Mouse (Mus musculus): ENCODE measurements around the gene Vhl. TPM values are rescaled to one million over a fixed set of nuclear protein-coding genes. Genes with fewer than 3 reads are reported as not detected.

Vhl gene
- 10 to 100 TPM; 20.9 to 21.4 TPM for total RNA-seq (2021)
- long read RNA-seq, experiment 1, transcript Vhl-201 (3 exons, 2,792 nt), result major isoform, 26 of 28 reads
- long read RNA-seq, experiment 1, partial matches to known transcripts, result 0 of 28 reads
- long read RNA-seq, experiment 1, other reads (novel, unspliced or antisense), result 2 of 28 reads
- long read RNA-seq, experiment 2, transcript Vhl-201 (3 exons, 2,792 nt), result major isoform, 26 of 31 reads
- long read RNA-seq, experiment 2, partial matches to known transcripts, result 0 of 31 reads
- long read RNA-seq, experiment 2, other reads (novel, unspliced or antisense), result 5 of 31 reads

- peak; percentile 87 to 88 for DNase-seq (ENCODE audit: low spot score in 2 of 2)
Observed at GRCm38 (mm10) chr6:113623941-113624751, at the start of gene Vhl. Vhl (plus strand) TSS chr6:113623959.

DNA sequence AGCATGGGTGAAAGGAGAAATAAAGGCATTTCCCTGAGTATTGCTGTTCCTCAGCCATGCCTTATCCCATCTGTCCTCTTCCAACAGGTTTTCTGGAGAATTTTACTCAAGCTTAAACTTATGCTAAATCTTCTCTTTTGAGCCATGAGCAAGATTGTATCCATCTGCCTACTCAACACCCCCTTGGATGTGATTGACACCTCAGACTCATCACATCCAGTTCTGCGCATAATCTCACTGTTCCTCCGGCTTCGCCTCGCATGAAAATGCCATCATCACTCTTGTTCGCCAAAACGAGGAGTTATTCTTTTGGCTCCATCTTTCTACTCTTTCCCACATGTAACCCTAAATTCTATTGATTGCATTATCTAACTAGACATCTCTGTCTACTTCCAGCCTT is 47.7 kb upstream of the Vhl start:
- no peak for DNase-seq (ENCODE audit: low spot score in 2 of 2)

- no peak for DNase-seq (ENCODE audit: low spot score in 2 of 2)
Observed at GRCm38 (mm10) chr6:113579306-113579705, 44.5 kb upstream of the Vhl start.

GRCm38 (mm10) chr6:113583023-113583422 is 40.7 kb upstream of the Vhl start:
- DNase-seq (ENCODE audit: low spot score in 2 of 2), result no peak

GRCm38 (mm10) chr6:113585065-113585464 is 38.7 kb upstream of the Vhl start:
- DNase-seq (ENCODE audit: low spot score in 2 of 2), result no peak

- DNase-seq (ENCODE audit: low spot score in 2 of 2), result peak; percentile 43 to 61
Observed at GRCm38 (mm10) chr6:113586466-113587183, 37.1 kb upstream of the Vhl start.

DNA sequence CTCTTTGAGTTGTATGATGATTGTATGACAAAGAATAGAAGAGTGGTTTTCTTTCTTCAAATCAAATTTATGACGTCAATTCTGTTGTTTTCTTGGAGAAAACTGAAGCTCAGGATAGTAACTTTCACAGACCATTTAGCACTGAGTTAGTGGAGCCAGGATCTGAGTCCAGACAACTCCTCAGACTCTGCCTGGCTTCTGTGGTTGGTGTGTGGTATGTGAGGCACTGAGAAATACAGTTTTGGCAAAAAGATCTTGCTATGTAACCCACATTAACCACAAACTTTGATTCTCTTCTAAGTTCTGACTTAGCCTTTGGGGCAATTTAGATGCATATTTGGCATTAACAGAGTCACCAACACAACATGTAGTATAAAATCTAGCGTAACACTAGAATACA is 31.1 kb upstream of the Vhl start:
- no peak for DNase-seq (ENCODE audit: low spot score in 2 of 2)

DNA sequence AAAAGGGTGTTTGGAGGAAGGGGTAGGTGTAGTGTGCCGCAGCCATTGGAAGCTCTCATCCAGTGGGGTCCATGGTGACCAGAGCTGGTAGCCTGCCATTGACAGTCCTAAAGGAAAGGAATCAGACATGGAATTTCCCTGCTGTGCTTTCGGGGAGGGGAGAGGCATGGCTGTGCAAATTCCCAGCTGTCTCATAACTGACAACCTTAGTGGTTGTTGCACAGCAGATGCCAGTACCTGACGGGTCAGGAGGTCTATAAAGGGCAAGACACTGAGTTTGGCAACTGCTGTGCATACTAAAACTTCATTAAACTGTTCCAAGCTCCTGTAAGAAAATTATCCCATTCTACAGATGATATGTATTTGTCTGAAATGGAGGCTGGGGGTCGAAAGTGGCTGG is 25.8 kb upstream of the Vhl start:
- DNase-seq (ENCODE audit: low spot score in 2 of 2), result no peak

DNA sequence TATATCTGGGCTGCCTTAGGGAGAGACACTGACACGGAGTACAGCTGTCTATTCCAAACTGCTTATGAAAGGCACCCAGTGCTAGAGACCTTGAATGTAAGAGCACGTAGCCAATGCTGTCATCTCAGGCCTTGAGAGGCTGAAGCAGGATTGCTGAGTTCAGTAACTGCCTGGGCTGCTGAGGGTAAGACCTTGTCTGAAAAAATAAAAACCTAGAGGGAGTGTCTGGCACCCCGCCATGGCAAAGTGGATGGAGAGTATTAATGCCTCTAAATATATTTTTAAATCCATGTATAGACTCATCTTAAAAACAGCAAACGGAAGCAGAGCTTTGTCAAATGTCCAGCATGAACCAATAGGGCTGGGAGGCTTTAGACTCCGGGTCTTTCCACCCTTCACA is 23.9 kb upstream of the Vhl start:
- DNase-seq (ENCODE audit: low spot score in 2 of 2), result peak; percentile 55 to 61

DNA sequence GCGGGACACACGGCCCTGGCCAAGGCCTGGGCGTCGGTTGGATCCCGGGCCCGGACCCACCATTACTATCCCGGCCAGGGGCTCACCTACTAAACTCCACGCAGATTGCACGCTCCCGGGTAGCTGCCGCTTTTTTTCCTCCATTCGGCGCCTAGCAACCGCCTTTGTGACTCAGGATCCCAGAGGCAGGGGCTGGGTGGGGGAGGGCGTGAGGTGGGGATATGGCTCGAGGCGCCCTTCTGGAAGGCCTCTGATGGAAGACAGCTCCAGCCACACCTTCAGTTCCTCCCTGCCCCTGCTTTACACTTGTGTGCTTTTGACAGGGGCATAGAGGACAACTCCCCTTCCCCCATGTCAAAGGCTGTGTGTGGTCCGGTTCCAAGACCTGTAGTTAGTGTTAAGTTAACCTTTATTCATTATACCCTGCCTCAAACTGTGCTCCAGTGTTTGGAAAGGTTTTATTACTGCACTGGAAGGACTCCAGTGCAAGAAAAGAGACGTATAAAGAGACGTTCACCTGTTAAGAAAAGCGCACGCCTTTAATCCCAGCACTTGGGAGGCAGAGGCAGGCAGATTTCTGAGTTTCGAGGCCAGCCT is 23.1 kb upstream of the Vhl start, which contains the start of gene Fancd2os:
Gene Fancd2os (minus strand): TSS at position 173 of the 597 bp plus-strand sequence.
- no peak for DNase-seq (ENCODE audit: low spot score in 2 of 2)

DNA sequence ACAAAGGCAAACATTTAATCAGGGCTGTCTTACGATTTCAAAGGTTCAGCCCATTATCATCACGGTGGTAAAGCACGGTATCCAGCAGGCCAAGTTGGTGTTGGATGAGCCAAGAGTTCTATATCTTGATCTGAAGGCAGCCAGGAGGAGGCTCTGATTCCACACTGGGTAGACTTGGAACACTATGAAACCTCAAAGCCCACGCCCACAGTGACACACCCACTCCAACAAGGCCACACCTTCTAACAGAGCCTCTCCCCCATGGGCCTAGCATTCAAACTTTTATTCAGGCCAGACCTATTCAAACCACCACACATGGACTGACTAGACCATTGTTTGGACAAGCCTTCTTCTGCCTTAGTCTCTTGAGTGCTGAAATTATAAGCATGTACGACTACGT is 20.9 kb upstream of the Vhl start:
- no peak for DNase-seq (ENCODE audit: low spot score in 2 of 2)

GRCm38 (mm10) chr6:113603993-113604392 is 19.8 kb upstream of the Vhl start:
- no peak for DNase-seq (ENCODE audit: low spot score in 2 of 2)

- DNase-seq (ENCODE audit: low spot score in 2 of 2), result peak; percentile 86 to 89
Observed at GRCm38 (mm10) chr6:113604432-113605223, 19.1 kb upstream of the Vhl start, which contains the start of gene Brk1. Brk1 (plus strand) TSS chr6:113604772.

- no peak for DNase-seq (ENCODE audit: low spot score in 2 of 2)
Observed at GRCm38 (mm10) chr6:113605224-113605545, 18.6 kb upstream of the Vhl start.

DNA sequence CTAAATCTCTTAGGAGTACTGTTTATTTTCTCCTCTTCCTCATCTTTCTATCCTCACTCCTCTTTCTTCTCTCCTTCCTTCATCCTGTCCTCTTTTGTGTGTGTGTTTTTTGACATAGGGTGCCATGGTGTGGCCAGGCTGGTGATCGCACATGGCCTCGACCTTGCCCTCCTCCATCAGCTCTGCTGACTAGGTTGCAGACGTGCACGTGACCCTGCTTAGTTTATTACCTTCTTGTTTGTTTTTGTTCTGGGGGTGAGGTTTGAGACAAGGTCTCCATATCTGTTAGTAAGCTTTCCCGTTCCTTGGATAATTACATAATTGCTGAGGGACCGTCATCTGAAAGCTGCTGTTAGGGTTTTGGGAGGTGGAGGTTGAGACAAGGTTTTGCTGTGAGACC is 14.9 kb upstream of the Vhl start:
- DNase-seq (ENCODE audit: low spot score in 2 of 2), result peak in 1 of 2 experiments; percentile 33

GRCm38 (mm10) chr6:113609293-113609692 is 14.5 kb upstream of the Vhl start:
- DNase-seq (ENCODE audit: low spot score in 2 of 2), result no peak

DNA sequence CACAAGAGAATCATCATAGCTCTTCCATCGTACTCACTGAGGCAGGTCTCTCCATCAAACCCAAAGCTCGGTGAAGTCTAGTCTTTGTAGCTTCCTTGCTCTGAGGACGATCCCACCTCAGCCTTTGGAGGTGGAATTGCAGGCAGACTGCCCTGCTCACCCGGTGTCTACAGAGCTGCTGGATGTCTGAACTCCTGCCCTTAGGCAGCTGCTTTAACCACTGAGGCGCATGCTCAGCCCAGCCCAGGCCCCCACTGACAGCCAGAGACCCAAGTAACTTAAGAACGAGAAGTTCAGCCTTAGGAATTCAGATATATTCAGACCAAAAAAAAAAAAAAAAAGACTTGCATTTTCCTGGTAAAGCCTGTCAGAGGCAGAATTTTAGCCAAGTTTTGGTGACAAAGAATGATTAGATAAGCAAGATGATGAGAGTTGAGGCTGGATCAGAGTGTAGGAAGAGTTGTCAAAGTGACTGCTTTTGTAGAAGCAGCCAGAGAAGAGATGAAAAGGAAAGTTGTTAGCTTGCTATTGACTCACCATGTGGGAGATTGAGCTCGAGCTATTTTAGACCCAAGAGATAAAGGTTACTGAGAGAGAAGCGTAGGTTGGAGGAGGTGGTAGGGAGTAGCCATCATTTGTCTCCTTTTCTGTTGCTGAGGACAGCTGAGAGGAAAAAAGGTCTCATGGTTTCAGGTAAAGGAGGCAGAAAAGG is 11.3 kb upstream of the Vhl start:
- no peak for DNase-seq (ENCODE audit: low spot score in 2 of 2)

GRCm38 (mm10) chr6:113614152-113614551 is 9.6 kb upstream of the Vhl start:
- DNase-seq (ENCODE audit: low spot score in 2 of 2), result no peak

GRCm38 (mm10) chr6:113614997-113615396 is 8.8 kb upstream of the Vhl start:
- no peak for DNase-seq (ENCODE audit: low spot score in 2 of 2)

DNA sequence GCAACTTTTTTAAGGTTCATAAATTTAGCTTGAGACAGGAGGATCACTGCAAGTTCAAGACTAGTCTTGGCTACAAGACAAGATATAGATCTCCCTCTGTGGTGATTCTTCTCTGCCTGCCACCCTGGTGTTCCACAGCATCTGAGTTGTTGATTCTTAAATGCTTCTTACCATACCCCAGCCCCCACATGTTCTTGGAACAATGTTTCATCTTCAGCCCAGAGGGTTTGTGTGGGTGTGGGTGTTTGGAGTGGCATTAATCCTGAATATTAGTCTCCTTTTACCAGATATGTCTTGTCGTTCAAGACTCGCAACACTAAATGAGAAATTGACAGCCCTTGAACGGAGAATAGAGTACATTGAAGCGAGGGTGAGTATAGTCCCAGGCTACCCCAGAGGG is 8.3 kb upstream of the Vhl start:
- DNase-seq (ENCODE audit: low spot score in 2 of 2), result no peak
